Mouse (Mus musculus): ENCODE measurements around the gene Pgap1. TPM values are rescaled to one million over a fixed set of nuclear protein-coding genes. Genes with fewer than 3 reads are reported as not detected.

Gene Pgap1
- polyA plus RNA-seq (2016; fragmentation: Nextera tagmentation; extraction: Ambion mirVana): 5.8 and 6.2 TPM in 2 replicates

GRCm38 (mm10) chr1:54557301-54558229 lies at the start of gene Pgap1:
TSS of gene Pgap1 (minus strand) at chr1:54557684.
- under 1% methylated on average over 59 of the region's 59 CpGs for WGBS
- no peaks in the 10 kb centered on the region; the same call in 1 of the 2 replicates for H3K27me3 ChIP-seq (replicated peaks; ENCODE audit: low read depth, poor library complexity, severe bottlenecking)

GRCm38 (mm10) chr1:54606936-54607335 lies 49.5 kb upstream of the Pgap1 start:
- Histone ChIP-seq H3K9me3 (no peaks in the 10 kb centered on the region), H3K27me3 (replicated peaks; ENCODE audit: low read depth, poor library complexity, severe bottlenecking) (no peaks in the 10 kb centered on the region), H3K27ac (replicated peaks) (no peak overlapping the region), H3K4me3 (no peak overlapping the region), H3K4me1 (0 out of 2 replicates have a peak, but pooled peaks cover 1% of the 10 kb centered on the region), H3K36me3 (replicated peaks) (no peaks in the 10 kb centered on the region)
- 73% methylated on average over 1 of the region's 1 CpGs for WGBS
- no peak for DNase-seq (ENCODE audit: low spot score)

More at GRCm38 (mm10) chr1:54557301-54558229, at the start of gene Pgap1:
- Histone ChIP-seq H3K4me1 (peaks cover 3% of the 10 kb centered on the region), H3K4me3 (peak within 1 kb of the TSS; percentile 82), H3K36me3 (replicated peaks) (no peaks in the 10 kb centered on the region), H3K9me3 (no peaks in the 10 kb centered on the region), H3K27ac (replicated peaks) (peak within 1 kb of the TSS; percentile 85)
- DNase-seq (ENCODE audit: low spot score): peak; percentile 94

GRCm38 (mm10) chr1:54601692-54602091 lies 44.2 kb upstream of the Pgap1 start:
- WGBS: 96% methylated on average over 9 of the region's 9 CpGs
- peak; percentile 2 for DNase-seq (ENCODE audit: low spot score)
- Histone ChIP-seq H3K4me1 (no peaks in the 10 kb centered on the region), H3K27ac (replicated peaks) (no peak overlapping the region), H3K36me3 (replicated peaks) (no peaks in the 10 kb centered on the region), H3K4me3 (no peak overlapping the region), H3K27me3 (replicated peaks; ENCODE audit: low read depth, poor library complexity, severe bottlenecking) (no peaks in the 10 kb centered on the region), H3K9me3 (no peaks in the 10 kb centered on the region)

GRCm38 (mm10) chr1:54600275-54600674 lies 42.8 kb upstream of the Pgap1 start:
- Histone ChIP-seq H3K27ac (replicated peaks) (no peak overlapping the region), H3K27me3 (replicated peaks; ENCODE audit: low read depth, poor library complexity, severe bottlenecking) (no peaks in the 10 kb centered on the region), H3K36me3 (replicated peaks) (no peaks in the 10 kb centered on the region), H3K4me1 (no peaks in the 10 kb centered on the region), H3K9me3 (no peaks in the 10 kb centered on the region), H3K4me3 (no peak overlapping the region)
- DNase-seq (ENCODE audit: low spot score): no peak
- WGBS: 89% methylated on average over 1 of the region's 1 CpGs

GRCm38 (mm10) chr1:54597594-54598217 lies 40.2 kb upstream of the Pgap1 start:
- Histone ChIP-seq H3K9me3 (no peaks in the 10 kb centered on the region), H3K27me3 (replicated peaks; ENCODE audit: low read depth, poor library complexity, severe bottlenecking) (no peaks in the 10 kb centered on the region), H3K36me3 (replicated peaks) (no peaks in the 10 kb centered on the region), H3K4me3 (no peak overlapping the region), H3K4me1 (no peaks in the 10 kb centered on the region), H3K27ac (replicated peaks) (no peak overlapping the region)
- WGBS: 86% methylated on average over 4 of the region's 4 CpGs
- no peak for DNase-seq (ENCODE audit: low spot score)

- H3K36me3 ChIP-seq (replicated peaks): no peaks in the 10 kb centered on the region
- DNase-seq (ENCODE audit: low spot score): no peak
- H3K4me3 ChIP-seq: no peak overlapping the region
- H3K4me1 ChIP-seq: no peaks in the 10 kb centered on the region
- no peak overlapping the region for H3K27ac ChIP-seq (replicated peaks)
- 89% methylated on average over 2 of the region's 2 CpGs for WGBS
- H3K27me3 ChIP-seq (replicated peaks; ENCODE audit: low read depth, poor library complexity, severe bottlenecking): no peaks in the 10 kb centered on the region
- no peaks in the 10 kb centered on the region for H3K9me3 ChIP-seq
Observed at GRCm38 (mm10) chr1:54596151-54596550, 38.7 kb upstream of the Pgap1 start.

- Histone ChIP-seq H3K4me1 (peaks cover 8% of the 10 kb centered on the region), H3K9me3 (no peaks in the 10 kb centered on the region), H3K27ac (replicated peaks) (no peak overlapping the region), H3K27me3 (replicated peaks; ENCODE audit: low read depth, poor library complexity, severe bottlenecking) (no peaks in the 10 kb centered on the region), H3K4me3 (no peak overlapping the region), H3K36me3 (replicated peaks) (no peaks in the 10 kb centered on the region)
- DNase-seq (ENCODE audit: low spot score): no peak
- WGBS: 86% methylated on average over 5 of the region's 5 CpGs
Observed at GRCm38 (mm10) chr1:54587076-54587475, 29.6 kb upstream of the Pgap1 start.

- Histone ChIP-seq H3K36me3 (replicated peaks) (no peaks in the 10 kb centered on the region), H3K4me3 (no peak overlapping the region), H3K27ac (replicated peaks) (no peak overlapping the region), H3K9me3 (no peaks in the 10 kb centered on the region), H3K27me3 (replicated peaks; ENCODE audit: low read depth, poor library complexity, severe bottlenecking) (no peaks in the 10 kb centered on the region), H3K4me1 (peaks cover 8% of the 10 kb centered on the region)
- no peak for DNase-seq (ENCODE audit: low spot score)
- 51% methylated on average over 5 of the region's 5 CpGs for WGBS
Observed at GRCm38 (mm10) chr1:54585971-54586555, 28.6 kb upstream of the Pgap1 start.

- Histone ChIP-seq H3K4me3 (no peak overlapping the region), H3K27ac (replicated peaks) (no peak overlapping the region), H3K9me3 (no peaks in the 10 kb centered on the region), H3K36me3 (replicated peaks) (no peaks in the 10 kb centered on the region), H3K27me3 (replicated peaks; ENCODE audit: low read depth, poor library complexity, severe bottlenecking) (no peaks in the 10 kb centered on the region), H3K4me1 (peaks cover 8% of the 10 kb centered on the region)
- DNase-seq (ENCODE audit: low spot score): no peak
- WGBS: 24% methylated on average over 9 of the region's 9 CpGs
Observed at GRCm38 (mm10) chr1:54585278-54585846, 27.9 kb upstream of the Pgap1 start.

- H3K27ac ChIP-seq (replicated peaks): no peak overlapping the region
- H3K4me3 ChIP-seq: no peak overlapping the region
- peaks cover 8% of the 10 kb centered on the region for H3K4me1 ChIP-seq
- H3K36me3 ChIP-seq (replicated peaks): no peaks in the 10 kb centered on the region
- WGBS: 48% methylated on average over 2 of the region's 2 CpGs
- no peaks in the 10 kb centered on the region for H3K27me3 ChIP-seq (replicated peaks; ENCODE audit: low read depth, poor library complexity, severe bottlenecking)
- no peak for DNase-seq (ENCODE audit: low spot score)
- no peaks in the 10 kb centered on the region for H3K9me3 ChIP-seq
Observed at GRCm38 (mm10) chr1:54584588-54585277, 27.2 kb upstream of the Pgap1 start.

GRCm38 (mm10) chr1:54578358-54579184 lies 21.1 kb upstream of the Pgap1 start:
- peak; percentile 14 for DNase-seq (ENCODE audit: low spot score)
- Histone ChIP-seq H3K36me3 (replicated peaks) (no peaks in the 10 kb centered on the region), H3K9me3 (no peaks in the 10 kb centered on the region), H3K27ac (replicated peaks) (no peak overlapping the region), H3K4me1 (0 out of 2 replicates have a peak, but pooled peaks cover 3% of the 10 kb centered on the region), H3K4me3 (no peak overlapping the region), H3K27me3 (replicated peaks; ENCODE audit: low read depth, poor library complexity, severe bottlenecking) (no peaks in the 10 kb centered on the region)
- 56% methylated on average over 8 of the region's 8 CpGs for WGBS

All from embryonic facial prominence, embryonic 10.5 days (tissue).